Mouse (Mus musculus) cerebellum, adult 18-20 months (tissue): ENCODE data around the gene Krba1.
A peak's percentile ranks its signal among the peaks of the same experiment; 100 is the strongest.

ENCODE experiments used
- DNase-seq, 2 experiments: peaks; one replicate each; pipeline ENCODE4 v3.0.0; 2021

The Krba1 gene

GRCm38 (mm10) chr6:48426956-48427355 lies 31.6 kb downstream of the Krba1 start:
- DNase-seq: no peak

- peak in 1 of 2 experiments; percentile 51 for DNase-seq
These were observed 33.6 kb downstream of the Krba1 start for GRCm38 (mm10) chr6:48428769-48429557.

GRCm38 (mm10) chr6:48430748-48431147 lies 35.4 kb downstream of the Krba1 start:
- peak in 1 of 2 experiments; percentile 46 for DNase-seq

- DNase-seq: no peak
These were observed 37.8 kb downstream of the Krba1 start for GRCm38 (mm10) chr6:48432893-48433816.

GRCm38 (mm10) chr6:48434651-48435050 lies 39.3 kb downstream of the Krba1 start:
- no peak for DNase-seq

DNA sequence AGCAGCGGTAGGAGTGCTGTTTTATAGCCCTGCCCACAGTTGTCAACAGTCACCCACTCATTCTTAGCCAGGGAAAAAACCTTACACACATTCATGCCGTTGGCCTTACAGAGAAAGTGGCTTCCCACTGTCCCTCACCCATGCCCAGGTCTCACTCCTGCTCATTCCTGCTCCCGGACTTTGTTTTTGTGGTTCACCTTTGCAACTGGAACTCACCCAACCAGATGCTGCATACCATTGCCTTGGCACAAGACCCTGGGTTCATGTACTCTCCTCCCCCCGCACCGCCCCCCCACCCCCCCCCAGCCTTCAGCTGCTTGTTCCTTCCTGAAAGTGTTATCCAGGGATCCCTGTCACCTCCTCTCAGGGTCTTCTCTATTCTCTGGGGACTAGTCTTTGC lies 39.7 kb downstream of the Krba1 start:
- no peak for DNase-seq

DNA sequence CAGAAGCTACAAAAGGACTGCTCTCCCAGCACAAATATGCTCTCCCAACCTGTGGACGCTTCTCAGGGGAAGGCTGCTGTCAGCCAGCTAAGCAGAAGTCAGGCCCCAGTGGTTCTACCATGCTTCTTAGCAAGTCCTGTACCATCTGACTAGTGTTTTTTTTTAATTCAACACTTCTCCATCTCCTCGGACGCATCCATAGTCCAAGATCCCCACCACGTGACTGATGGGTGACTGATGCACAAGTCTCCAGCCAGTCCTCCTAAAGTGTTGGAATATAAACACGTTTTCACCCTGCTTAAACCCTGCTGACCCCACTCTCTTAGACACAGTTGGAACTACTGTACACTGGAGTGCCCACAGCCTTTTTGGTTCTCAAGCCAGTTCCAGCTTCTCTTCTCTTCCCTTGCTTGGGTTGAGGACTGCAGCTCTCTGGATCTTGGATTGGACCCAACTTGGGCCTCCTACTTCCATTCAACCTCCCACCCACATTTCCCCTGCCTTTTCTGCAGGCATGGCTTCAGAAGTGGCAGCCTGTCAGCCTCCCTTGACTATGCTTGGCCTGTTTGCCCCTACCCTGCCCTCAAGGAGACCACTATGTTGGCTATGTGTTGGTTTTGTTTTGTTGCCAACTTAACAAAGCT lies 40.4 kb downstream of the Krba1 start:
- no peak for DNase-seq

- DNase-seq: no peak
These were observed 42.4 kb downstream of the Krba1 start for GRCm38 (mm10) chr6:48437679-48438376.

- no peak for DNase-seq
These were observed 43.2 kb downstream of the Krba1 start for GRCm38 (mm10) chr6:48438475-48439125.

DNA sequence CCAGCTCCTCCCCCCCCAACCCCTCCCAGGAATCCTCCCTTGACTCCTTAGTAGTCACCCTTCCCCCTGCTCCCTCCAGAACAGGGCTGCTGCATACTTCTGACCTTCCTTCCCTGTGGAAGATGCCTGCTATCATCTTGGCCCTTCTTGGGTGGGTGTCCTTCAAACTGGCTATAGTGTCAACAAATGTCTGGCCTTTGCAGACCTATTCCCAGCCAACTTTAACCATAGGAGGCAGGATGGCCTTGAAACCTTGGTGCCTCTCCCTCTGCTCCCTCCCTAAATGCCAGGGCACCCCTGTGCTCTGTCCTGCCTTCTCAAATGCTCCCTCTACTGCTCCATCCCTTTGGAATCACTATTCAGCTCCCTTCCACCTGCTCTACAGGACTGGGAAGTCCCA lies 44.3 kb downstream of the Krba1 start:
- DNase-seq: no peak

DNA sequence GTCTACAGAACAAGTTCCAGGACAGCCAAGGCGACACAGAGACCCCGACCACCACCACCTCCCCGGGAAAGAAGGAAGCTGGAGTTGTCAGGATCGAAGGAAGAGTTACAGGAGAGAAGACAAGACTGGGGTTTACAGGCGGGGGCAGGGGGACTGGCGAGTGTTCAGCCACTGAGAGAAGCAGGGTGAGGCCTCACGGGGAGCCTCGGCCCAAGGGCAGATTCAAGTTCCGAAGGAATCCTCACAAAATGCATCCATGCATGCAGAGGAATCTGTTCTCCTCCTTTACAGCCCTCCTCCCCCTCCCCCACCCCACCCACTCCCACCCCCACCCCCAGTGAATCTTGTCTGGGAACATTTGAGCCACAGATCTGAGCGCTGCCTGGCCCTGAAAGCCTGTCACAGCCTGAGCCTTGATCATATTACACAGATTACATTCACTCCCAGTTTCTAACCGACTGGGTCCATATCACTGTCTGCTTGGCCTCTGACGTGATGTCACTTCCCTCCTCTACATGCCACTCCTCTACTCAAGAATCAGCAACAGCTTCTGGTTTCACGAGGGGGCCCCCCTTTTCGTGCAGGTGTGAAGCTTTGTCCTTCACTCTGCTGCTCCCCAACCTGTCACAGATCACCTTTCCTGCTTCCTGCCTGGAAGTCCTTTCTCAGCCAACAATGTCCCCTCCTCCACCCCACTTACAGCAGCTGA lies 45.1 kb downstream of the Krba1 start:
- DNase-seq: no peak

- peak; percentile 87 to 91 for DNase-seq
These were observed 48.4 kb downstream of the Krba1 start for GRCm38 (mm10) chr6:48443592-48444309.

GRCm38 (mm10) chr6:48444310-48445180 lies 49.2 kb downstream of the Krba1 start:
- DNase-seq: peak; percentile 64 to 69

DNA sequence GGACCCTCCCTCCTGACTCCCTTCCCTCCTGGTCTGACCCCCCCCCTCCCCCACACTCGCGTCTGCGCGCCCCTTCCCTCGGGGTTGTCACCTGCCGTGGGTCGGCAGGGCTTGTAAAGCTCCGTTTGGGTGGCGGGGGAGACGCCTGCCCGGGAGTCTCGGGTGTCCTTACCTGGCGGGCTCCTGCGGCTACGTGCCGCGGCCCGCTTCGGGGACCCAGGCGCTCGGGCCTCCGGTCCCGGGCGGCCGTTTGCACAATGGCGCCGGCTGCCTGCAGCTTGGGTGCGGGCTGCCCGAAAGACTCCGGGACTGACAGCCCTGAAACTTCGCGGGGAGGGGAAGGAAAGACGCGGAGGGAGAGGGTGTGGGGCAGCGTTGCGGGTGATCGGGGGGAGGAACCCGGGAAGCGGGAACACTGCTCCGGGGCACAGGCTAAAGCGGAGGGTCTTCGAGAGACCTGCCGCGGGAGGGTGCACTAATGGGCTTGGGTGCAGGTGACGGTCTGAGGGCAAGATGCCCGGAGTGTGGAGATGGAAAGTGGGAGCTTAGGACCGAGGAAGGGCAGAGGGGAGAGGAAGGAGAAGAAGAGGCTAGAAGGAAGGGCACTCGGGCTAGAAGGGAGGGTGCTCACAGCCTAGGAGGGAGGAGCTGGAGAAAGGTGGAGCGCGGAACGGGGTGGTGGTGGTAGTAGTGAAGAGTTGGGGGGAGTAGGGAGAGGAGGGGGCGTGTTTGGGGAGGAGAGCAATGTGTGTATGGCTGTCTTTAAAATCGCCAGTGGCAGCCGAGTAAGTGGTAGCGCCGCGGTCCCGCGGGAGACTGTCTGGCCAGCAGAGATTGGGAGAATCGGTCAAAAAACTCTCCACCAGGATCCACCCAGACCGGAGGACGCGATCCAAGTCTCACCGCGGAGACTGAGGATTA lies 50.1 kb downstream of the Krba1 start, which contains the start of gene Zfp467:
Gene Zfp467 (minus strand): TSS at position 645 of the 921 bp plus-strand sequence.
- DNase-seq: peak; percentile 71 to 73

DNA sequence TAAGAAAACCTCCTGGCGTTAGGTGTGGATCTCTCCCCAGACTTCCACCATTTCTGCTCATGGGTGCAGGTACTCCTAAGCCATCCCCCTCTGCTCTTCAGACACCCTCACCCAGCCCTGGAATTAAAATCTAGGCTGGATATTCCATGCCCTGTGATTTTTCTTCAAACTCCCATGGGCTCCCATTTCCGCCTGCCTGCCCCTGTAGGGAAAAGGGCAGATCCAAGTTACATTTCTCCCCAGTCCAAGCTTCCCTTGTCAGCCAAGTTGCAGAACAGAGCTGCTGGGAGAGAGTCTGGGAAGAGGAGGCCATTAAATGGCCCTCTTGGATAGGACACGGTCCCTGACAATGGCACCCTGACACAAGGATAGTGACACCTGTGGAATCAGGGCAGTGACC lies 50.9 kb downstream of the Krba1 start:
- DNase-seq: no peak

- DNase-seq: no peak
These were observed 51.5 kb downstream of the Krba1 start for GRCm38 (mm10) chr6:48446896-48447295.

GRCm38 (mm10) chr6:48447929-48448328 lies 52.5 kb downstream of the Krba1 start, which contains the start of gene Sspo:
TSS of gene Sspo (plus strand) at chr6:48448229.
- no peak for DNase-seq

DNA sequence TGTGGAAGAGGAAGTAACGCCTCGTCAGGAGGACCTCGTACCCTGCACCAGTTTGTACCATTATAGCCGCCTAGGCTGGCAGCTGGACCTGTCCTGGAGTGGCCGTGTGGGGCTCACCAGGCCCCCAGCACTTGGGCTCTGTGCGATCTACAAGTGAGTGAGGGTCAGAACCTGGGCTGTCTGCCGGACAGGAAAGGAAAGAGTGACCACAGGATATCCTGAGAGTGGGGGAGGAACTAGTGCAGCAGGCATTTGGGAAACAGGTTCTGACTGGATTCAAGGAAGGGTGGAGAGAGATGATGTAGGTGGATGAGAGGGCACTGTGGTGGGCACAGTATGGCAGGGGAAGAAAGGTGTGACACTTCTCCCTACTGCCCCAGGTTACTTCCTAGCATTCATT lies 53.1 kb downstream of the Krba1 start:
- DNase-seq: no peak
